Mouse (Mus musculus) cortical plate, adult 2 months (tissue): ENCODE results near the gene Lrrc32. TPM values are rescaled to one million over a fixed set of nuclear protein-coding genes. Genes with fewer than 3 reads are reported as not detected.

Experiments
- H3K27ac ChIP-seq: fragments of 200-500 bp; 2 replicates; pipeline ENCODE4 v1.5.1; 2012; ENCODE audit warnings: low read length, control low read depth, inconsistent platforms; ENCODE audit not compliant: insufficient read depth
- H3K4me1 ChIP-seq: fragments of 200-500 bp; 2 replicates; pipeline ENCODE4 v1.6.1; 2011; ENCODE audit warnings: low read length; ENCODE audit not compliant: control insufficient read depth, insufficient read depth
- H3K4me3 ChIP-seq: fragments of 200-500 bp; 2 replicates; pipeline ENCODE4 v1.5.1; 2011; ENCODE audit warnings: mild to moderate bottlenecking, low read length, control low read depth; ENCODE audit not compliant: insufficient read depth
- CTCF ChIP-seq: fragments of 200-500 bp; IDR thresholded peaks from 2 replicates; pipeline ENCODE4 v1.5.1; 2011; ENCODE audit warnings: mild to moderate bottlenecking, control low read depth, low read length; ENCODE audit not compliant: insufficient read depth; ENCODE audit errors: extremely low read depth
- POLR2A ChIP-seq: fragments of 200-500 bp; IDR thresholded peaks from 2 replicates; pipeline ENCODE4 v1.6.1; 2011; ENCODE audit warnings: mild to moderate bottlenecking, low read length, control low read depth; ENCODE audit not compliant: insufficient read depth; ENCODE audit errors: extremely low read depth
- polyA plus RNA-seq: library from polyadenylated mRNA; depleted of rRNA; stranded (reverse); fragments of >200 nt; gene quantifications from 2 replicates; pipeline ENCODE4 v1.2.3, GENCODE M21; 2012

The Lrrc32 gene
- polyA plus RNA-seq, 1 experiment = 4.4 TPM

GRCm38 (mm10) chr7:98474558-98474957 is 14.5 kb upstream of the Lrrc32 start:
- no peak overlapping the region for H3K27ac ChIP-seq
- no peak overlapping the region for H3K4me3 ChIP-seq
- TF ChIP-seq POLR2A = no peak
- H3K4me1 ChIP-seq = no peaks in the 10 kb centered on the region

GRCm38 (mm10) chr7:98477153-98477552 is 11.9 kb upstream of the Lrrc32 start:
- Histone ChIP-seq H3K4me3 (no peak overlapping the region), H3K4me1 (no peaks in the 10 kb centered on the region), H3K27ac (no peak overlapping the region)
- no peak for TF ChIP-seq CTCF
- TF ChIP-seq POLR2A = no peak

DNA sequence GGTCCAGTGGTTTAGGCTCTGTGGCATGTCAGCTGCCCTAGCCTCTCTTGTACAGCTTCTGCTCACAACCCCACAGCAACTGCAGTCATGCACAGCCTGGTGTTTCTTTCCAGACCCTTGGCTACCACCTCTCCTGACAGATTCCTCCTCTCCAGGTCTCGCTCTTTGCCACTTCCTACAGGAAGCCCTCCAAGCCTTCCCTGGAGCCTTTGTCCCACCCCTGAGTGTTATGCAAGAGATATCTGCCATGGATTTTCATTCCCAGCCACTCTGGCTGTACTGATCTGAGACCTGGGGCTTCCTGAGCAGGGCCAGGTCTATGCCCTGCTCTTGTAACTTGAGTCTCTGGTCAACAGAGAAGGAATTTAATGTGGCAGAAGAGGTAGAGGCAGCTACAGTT is 8.6 kb upstream of the Lrrc32 start:
- TF ChIP-seq CTCF (no peak), POLR2A (no peak)
- Histone ChIP-seq H3K27ac (no peak overlapping the region), H3K4me3 (no peak overlapping the region), H3K4me1 (peaks cover 3% of the 10 kb centered on the region; the same call in 1 of the 2 replicates)

GRCm38 (mm10) chr7:98481066-98481734 is 7.9 kb upstream of the Lrrc32 start:
- Histone ChIP-seq H3K4me1 (peaks cover 6% of the 10 kb centered on the region), H3K4me3 (no peak overlapping the region), H3K27ac (no peak overlapping the region)
- TF ChIP-seq CTCF (peak; percentile 96), POLR2A (no peak)

DNA sequence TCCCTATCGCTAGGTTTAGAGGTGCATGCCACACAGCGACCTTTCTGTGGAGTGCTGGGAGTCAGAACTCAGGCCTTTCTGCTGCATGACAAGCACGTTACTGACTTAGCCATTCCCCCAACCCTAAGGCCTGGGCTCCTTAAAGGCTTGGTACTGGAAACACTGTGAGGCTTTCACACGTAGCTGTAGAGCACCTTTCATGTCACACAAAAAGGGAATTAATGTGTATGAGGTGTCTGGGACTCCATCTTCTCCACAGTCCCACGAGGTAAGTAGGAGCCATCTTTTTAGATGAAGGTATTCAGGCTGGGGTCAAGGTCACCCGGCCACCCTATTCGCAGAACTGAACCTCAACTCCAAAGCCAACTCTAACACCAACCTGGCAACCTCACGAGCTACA is 7.2 kb upstream of the Lrrc32 start:
- H3K27ac ChIP-seq = no peak overlapping the region
- peaks cover 6% of the 10 kb centered on the region for H3K4me1 ChIP-seq
- no peak for TF ChIP-seq CTCF
- TF ChIP-seq POLR2A = no peak
- H3K4me3 ChIP-seq = no peak overlapping the region

DNA sequence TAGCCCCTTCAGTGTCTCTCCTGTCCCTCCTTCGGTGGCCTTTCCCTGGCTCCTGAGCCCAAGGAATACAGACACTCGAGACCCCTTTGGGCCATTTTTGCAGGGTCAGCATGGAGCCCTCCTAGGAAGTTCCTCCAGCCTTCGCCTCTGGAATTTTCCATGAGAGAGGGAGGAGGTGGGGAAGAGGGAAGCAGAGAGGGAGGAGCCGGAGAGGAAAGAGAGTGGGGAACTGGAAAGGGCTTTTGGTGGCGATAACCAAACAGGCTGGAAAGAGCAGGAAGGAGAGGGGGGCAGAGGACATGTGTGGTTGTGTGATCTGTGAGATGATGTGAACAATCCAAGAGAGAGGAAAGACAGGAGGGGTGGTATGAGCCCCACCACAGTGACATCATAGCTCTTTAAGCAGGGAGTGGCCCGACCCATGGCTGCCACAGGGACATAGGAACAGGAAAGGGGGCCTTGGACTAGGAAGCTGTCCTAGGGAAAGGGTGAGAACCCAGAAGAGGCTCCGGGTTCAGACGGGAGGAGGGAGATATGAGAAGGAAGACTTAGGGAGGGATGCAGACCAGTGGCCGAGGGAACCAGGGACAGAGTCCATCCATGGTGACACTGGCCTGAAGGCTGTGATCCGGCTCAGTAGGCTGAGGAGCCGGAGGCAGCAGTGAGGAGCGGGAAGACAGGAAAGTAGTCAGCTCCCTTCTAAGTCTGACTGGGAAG is 6.4 kb upstream of the Lrrc32 start:
- H3K27ac ChIP-seq = no peak overlapping the region
- H3K4me1 ChIP-seq = peaks cover 6% of the 10 kb centered on the region
- H3K4me3 ChIP-seq = no peak overlapping the region
- TF ChIP-seq POLR2A (no peak), CTCF (no peak)

DNA sequence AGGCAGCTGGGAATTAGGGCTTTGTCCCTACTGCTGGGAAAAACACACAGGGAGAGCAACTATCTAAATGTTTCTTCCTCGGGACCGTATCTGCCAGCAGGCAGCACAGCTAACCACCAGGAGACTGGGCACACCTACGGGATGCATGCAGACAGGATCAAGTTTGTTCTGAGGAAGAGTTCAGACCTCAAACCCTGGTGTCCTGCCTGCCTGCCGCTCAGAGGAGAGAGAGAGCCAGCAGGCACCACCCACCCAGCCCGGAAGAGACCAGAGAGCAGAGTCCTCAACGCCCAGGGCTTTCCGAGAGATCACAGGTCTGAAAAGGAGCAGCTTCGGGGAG is 5.8 kb upstream of the Lrrc32 start:
- peaks cover 6% of the 10 kb centered on the region for H3K4me1 ChIP-seq
- no peak overlapping the region for H3K27ac ChIP-seq

DNA sequence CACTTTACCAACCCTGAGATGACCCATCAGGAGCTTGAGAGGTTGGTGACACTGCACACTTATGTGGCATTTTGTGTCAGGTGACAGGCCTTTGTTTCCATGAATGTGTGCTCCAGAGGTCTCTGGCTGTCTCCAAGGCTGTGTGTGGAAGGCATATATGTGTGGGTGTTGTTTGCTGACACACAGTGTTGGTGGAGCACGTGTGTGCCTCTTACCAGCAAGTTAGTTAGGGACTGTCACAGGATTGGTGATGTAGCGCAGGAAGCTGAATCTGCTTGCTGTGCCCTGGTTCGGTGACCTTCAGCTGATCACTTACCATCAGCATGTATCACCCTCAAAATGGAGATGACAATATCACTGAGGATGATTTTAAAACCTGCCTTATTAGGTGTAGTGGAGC is 4.2 kb upstream of the Lrrc32 start:
- H3K27ac ChIP-seq = no peak overlapping the region
- peaks cover 6% of the 10 kb centered on the region for H3K4me1 ChIP-seq
- TF ChIP-seq CTCF = no peak
- no peak for TF ChIP-seq POLR2A
- no peak overlapping the region for H3K4me3 ChIP-seq

More for the DNA sequence above, 5.8 kb upstream of the Lrrc32 start:
- TF ChIP-seq POLR2A (no peak), CTCF (no peak)
- H3K4me3 ChIP-seq = no peak overlapping the region

DNA sequence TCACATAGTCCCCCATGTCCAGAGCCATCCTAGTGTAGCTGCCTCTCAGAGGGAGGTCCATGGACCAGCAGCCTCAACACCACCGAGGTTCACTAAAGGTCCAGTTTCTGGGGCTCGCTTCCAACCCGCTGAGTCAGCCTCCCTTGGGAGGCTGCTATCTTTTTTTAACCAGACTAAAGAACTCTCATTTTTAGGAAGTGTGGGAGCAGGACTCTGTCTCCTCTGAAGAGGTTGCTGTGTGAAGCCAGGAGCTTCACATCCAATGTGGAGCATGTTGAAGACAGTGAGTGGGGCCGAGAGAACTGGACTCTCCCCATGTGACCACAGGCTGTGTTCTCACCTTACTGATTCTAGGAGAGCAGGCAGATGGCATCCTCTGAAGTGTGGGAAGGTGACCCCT is 3.6 kb upstream of the Lrrc32 start:
- Histone ChIP-seq H3K4me3 (no peak overlapping the region), H3K4me1 (peaks cover 6% of the 10 kb centered on the region), H3K27ac (no peak overlapping the region)
- TF ChIP-seq CTCF (no peak), POLR2A (no peak)

- no peak overlapping the region for H3K27ac ChIP-seq
- TF ChIP-seq CTCF = no peak
- no peak for TF ChIP-seq POLR2A
- H3K4me3 ChIP-seq = no peak overlapping the region
- peaks cover 6% of the 10 kb centered on the region for H3K4me1 ChIP-seq
Observed at GRCm38 (mm10) chr7:98486471-98486917, 2.6 kb upstream of the Lrrc32 start.
